Mouse (Mus musculus) lung, adult 18-20 months (tissue): ENCODE data around the gene Gm14406.
"Not testable (repeated sequence)": the region's sequence is repeated elsewhere in the genome, so short reads cannot be mapped to it uniquely, and the experiment has no call there.

ENCODE experiments used
- DNase-seq, 2 experiments: peaks; one replicate each; pipeline ENCODE4 v3.0.0; 2022; ENCODE audit warnings: mixed read lengths in 2 of 2

Gene Gm14406

DNA sequence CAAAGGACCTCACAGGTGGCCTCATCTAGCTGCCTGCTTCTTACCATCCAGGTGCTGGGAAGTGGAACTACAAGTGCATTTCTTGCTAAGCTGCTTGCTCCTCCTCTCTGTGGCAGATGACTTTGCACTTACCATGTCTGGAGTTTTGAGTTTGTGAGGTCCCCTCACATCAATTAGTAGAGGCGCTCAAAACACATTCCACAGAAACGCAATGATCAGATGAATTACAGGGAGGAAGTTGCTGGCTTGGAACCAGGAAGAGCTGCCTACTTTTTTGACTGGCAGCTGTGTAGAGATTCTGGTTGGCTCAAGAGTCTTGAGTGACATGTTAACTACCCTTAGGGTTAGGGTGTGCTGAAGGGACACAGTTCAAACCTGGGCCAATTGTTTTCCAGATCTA lies at the start of gene Gm14406:
Gene Gm14406 (minus strand): TSS at position 213 of the 400 bp plus-strand sequence.
- not testable (repeated sequence) for DNase-seq

DNA sequence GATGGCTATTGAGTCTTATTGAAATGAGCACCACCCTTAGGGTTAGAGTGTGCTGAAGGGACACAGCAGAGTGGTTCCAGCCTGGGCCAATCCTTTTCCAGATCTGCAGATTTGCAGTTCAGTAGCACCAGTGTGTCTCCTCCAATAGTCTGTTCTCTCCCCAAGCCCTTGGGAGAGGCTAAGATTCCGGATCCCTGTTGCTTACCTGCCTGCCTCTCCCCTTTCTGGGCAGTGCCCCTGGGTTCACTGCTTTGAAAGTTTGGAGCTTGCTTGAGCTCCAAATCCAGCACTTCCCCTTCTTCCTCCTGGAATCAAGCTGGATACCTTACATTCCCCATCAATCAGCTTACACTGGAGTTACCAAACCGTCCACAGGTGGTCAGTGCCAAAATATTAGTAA lies 2.9 kb downstream of the Gm14406 start:
- not testable (repeated sequence) for DNase-seq

DNA sequence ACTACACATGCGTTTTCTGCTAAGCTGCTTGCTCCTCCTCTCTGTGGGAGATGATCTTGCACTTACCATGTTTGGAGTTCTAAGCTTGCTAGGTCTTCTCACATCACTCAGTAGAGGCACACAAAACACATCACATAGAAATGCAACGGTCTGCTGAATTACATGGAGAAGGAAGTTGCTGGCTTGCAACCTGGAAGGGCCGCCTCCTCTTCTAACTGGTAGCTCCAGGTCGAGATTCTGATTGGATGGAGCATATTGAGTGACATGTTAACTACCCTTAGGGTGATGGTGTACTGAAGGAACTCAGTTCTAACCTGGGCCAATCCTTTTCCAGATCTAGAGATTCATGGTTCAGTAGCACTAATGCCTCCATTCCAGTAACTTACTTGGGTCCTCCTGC lies 18.6 kb downstream of the Gm14406 start:
- DNase-seq, result not testable (repeated sequence)

DNA sequence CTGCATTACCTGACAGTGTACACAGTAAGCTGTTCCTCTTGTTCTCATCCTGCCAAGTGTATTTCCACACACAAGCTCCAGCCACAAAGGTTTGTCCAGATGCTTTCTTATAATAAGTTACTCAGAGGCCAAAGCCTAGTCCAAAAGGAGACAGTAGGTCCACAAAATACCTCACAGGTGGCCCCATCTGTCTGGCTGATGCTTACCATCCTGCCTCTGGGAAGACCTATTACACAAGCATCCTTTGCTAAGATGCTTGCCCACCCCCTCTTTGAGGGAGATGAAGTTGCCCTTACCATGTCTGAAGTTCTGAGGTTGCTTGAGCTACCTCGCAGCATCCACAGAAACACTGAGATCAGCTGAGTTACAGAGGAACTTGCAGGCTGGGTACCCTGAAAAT lies 22.7 kb downstream of the Gm14406 start:
- not testable (repeated sequence) for DNase-seq

DNA sequence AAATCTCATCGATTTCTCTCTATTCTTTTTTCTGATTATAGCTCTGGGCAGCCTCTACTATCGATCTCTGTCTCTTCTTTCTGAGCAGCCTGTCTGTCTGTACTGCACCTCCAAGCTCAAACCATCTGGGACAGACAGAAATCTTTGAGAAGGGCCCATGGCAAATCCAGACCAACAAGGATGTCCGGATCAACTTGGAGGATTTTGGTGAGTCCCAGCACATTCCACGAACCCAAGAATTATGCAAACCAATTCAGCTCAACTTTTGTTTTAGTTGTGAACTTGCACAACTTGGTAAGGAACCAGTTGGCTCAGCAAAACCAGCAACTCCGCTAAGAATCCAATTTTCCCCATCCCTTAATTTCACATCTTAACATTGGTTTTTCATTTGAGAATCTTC lies 40.3 kb downstream of the Gm14406 start:
- DNase-seq, result not testable (repeated sequence)

DNA sequence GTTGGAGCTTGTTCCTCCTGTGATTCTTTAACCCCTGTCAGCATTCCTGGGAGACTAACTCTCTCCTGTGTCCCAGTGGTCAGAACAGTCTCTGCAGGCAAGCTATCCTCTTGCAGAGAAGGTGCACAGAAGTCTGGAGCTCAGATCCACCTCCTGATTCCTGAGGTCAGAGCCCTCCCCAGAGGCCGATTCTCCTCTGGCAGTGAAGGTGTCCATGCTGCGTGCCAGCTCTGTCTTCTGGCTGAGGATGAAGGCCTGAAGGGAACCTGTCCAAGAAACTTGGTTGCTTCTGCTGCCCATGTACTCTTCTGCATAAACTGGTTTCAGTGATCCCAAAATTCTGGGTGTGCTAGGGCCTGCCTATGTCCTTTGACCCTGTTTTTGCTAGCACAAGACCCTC lies 40.9 kb downstream of the Gm14406 start:
- DNase-seq, result not testable (repeated sequence)

DNA sequence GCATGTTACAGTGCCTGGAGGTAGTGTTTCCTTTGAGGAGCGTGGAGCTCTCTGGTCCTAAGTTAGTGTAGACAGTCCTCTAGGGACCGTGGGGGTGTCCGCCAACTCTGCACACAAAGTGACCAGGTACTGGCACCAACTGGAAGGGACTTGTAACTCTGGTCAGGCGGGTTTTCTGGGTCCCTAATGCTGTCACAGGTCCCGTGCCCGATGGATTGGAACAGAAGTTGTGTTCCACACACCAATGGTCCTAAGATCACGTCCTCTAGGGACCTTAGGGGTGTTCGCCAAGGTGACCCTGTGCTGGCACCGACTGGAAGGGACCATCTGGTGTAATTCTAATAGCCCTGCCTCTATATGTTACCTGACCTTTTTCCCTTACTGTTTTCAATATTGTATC lies 42.1 kb downstream of the Gm14406 start:
- DNase-seq, result no peak

DNA sequence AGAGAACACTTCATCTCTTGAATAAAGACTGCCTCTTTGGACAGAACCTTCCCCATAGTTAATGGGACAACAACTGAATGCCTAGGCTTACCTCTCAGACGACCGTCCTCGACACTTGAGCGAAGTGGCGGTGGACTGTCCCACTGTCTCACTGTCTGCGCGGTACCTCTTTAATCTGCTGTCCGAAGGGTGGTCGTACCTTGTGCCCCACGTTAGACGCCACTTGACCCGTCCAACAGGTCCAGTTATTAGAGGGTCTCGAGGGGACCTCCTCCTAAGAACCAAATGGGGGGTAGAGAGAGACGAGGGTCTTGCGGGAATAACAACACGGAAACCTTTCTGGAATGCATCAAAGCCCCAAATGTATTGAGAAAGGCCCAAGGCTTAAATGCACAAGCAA lies 53.8 kb downstream of the Gm14406 start:
- DNase-seq, result not testable (repeated sequence)

DNA sequence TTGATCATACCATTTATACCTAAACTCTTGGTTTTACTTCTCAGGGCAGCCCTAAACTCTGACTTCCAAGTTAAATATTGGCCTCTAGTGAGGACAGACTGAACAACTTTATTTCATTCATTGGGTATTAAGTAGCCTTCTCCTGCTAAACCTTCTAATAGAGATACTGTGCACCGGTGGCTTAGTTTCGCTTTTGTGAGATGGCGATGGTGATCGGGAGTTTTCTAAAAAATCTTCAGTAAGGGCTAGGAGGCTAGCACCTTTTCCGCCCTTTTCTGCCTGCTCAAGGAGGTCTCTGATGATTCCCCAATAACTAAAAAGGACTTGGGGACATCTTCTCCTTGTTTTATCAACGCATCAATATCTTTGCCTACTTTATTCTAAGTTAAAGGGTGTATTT lies 54.3 kb downstream of the Gm14406 start:
- not testable (repeated sequence) for DNase-seq

DNA sequence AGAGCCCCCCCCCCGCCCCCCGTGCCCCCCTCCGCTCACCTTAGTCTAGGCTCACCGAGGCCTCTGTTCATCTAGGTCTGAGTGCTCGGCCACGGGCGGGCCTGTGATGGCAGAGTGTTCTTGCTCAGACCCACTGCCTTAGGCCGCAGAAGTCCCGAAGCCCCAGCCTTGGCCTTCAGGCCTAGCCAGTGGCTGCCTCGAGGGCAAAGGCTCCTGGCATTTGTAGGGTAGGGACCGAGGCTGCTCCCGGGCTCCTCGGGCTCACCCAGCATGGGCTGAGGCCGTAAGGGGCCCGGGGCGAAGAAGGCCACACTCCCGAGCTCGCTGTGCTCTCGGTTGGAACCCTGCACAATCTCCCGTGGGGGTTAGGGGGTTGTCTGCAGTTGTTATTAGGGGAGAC lies 54.9 kb downstream of the Gm14406 start:
- DNase-seq, result no peak

DNA sequence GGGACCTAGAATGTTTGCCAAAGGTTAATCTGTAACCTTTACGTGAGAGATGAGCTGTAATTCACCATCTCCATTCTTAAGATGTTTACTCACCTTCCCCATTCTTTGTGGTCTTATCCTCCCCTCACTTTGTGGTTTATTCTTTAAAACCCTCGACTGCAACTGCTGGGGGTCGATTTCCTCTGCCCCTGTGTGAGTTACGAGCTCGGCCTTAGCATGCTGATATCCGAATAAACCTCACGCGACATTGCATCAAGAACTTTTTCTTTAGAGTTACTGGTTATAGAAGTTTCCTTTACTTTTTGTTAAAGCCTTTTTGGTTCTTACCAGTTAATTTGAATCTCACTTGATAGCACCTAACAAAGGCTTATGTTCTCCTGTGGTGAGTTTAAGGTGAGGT lies 58.0 kb downstream of the Gm14406 start:
- DNase-seq, result no peak
